Mouse (Mus musculus): ENCODE measurements around the gene Mbtps1.
A peak's percentile ranks its signal among the peaks of the same experiment; 100 is the strongest.

Gene Mbtps1

DNA sequence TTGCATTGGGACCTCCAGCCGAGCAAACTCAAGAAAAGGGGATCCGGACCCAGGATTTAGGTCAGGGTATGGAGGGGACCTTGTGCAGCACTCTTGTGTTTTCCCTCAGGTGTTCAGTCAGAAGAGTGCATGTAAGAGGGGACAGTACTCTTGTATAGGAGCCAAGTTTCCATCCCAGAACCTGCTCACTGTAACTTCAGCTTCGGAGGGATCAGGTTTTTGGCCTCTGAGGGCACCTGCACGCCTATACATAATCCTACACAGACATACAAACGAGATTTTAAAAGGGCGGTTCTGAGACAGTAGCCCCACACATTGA lies 826 bp upstream of the Mbtps1 start:
- no peak for ATAC-seq (ENCODE audit: insufficient number of reproducible peaks, low FRiP score, low TSS enrichment)

DNA sequence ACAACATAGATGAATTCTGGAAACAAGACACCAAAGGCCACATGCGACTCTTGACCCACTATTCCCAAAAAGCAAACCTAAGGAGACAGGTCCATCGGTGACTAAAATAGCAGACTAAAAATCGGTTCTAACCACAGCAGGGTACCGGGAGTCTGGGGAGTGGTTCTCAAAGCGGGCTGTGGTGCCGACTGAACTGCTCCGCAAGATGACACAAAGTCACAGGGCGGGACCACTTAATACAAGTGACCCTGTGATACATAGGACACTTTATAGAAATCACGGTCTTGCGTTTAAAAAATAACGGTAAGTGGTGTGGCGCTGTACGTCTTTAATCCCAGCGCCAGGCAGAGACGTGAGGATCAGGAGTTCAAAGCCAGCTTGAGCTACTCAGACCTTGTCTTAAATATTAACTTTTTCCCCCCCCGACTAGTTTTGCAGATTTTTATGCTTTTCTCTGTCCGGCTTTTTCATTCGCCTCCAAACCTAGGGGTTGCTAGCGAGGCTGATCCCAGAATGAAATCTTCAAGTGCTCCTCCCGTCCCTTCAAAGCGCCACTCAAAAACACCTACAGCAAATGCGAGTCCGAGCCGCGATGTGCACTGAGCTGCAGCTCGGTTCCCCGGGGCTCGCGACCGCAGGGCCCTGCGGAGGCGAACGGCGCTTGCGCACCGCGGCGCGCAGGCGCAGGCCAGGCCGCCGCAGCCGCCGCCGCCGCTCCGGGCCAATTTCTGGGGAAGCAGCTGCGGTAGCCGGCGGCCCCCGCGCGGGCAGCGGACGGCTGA lies 523 bp downstream of the Mbtps1 start:
- peak; percentile 74 for ATAC-seq (ENCODE audit: insufficient number of reproducible peaks, low FRiP score, low TSS enrichment)

DNA sequence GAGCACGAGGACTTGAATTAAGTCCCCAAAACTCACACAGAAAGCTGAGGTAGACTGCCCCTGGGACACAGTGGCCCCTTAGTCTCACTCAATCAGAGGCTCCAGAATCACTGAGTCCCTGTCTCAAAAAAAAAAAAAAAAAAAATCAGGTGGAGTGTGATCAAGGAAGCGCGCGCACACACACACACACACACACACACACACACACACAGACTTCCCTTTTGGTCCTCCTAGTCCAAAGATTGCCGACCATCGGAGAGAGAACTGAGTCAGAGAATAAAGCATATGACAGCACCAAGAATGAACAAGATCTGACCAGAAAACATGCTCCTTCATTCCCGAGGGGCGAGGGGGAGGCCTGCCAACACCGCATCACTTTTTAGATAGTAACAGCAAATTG lies 1.4 kb downstream of the Mbtps1 start:
- ATAC-seq (ENCODE audit: insufficient number of reproducible peaks, low FRiP score, low TSS enrichment): no peak

DNA sequence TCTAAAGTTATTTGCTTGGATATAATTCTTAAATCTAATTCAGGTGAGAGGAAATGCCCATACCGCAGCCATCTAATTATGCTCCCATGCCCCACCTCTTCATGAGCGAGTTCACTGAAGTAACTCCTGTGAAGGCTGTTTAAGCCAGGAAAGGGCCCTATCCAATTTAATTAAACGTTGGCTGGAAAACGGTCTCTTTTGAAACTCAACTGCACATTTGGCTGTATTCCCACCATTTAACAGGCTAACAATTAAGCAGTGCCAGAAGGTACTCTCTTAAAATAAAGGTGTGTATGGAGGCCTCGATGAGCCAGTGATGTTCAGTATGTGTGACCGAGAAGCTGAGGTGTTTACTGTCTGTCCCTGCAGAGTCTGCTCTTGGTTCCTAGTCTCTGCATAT lies 2.7 kb downstream of the Mbtps1 start:
- ATAC-seq (ENCODE audit: insufficient number of reproducible peaks, low FRiP score, low TSS enrichment): no peak

DNA sequence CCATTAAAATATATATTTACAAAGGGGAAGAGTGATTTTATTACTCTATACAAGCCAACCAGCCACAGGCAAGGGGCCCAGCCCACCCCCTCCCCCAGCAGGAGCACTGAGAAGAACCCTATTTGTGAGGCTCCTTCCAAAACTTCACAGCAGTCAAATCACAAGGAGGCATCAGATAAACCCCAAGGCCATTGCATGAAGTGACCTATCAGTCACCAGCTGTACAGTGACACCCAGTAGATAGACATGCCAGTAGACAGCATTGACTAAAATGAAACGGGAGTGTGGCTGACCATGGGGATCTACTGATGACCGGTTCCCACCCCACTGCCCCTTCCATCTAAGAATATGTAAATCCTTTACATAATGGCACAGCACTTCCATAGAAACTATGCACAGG lies 5.6 kb downstream of the Mbtps1 start:
- no peak for ATAC-seq (ENCODE audit: insufficient number of reproducible peaks, low FRiP score, low TSS enrichment)

DNA sequence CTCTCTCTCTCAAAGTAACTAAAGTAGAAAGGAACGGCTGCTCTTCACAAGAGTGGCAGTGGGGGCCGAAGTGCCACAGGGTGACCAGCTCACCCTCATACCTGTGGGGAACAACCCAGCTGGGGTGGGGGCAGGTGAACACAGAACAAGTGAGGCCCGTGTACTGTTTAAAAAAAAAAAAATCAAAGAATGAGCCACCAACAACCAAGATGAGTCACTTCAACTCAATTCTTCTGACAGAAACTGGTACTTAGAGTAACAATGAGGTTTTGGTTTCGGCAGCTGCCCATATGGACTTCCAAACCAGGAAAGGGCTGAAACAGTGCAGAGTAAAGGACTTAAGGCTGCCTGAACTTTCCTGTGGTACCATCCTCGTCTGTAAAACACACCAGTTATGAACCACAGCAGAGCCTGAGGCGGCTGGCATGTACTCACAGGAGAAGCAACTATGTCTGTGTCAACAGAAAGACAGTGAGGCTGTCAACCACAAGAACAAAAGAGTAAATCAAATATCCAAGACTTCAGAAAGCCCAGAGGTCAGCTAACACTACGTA lies 9.9 kb downstream of the Mbtps1 start:
- no peak for ATAC-seq (ENCODE audit: insufficient number of reproducible peaks, low FRiP score, low TSS enrichment)

DNA sequence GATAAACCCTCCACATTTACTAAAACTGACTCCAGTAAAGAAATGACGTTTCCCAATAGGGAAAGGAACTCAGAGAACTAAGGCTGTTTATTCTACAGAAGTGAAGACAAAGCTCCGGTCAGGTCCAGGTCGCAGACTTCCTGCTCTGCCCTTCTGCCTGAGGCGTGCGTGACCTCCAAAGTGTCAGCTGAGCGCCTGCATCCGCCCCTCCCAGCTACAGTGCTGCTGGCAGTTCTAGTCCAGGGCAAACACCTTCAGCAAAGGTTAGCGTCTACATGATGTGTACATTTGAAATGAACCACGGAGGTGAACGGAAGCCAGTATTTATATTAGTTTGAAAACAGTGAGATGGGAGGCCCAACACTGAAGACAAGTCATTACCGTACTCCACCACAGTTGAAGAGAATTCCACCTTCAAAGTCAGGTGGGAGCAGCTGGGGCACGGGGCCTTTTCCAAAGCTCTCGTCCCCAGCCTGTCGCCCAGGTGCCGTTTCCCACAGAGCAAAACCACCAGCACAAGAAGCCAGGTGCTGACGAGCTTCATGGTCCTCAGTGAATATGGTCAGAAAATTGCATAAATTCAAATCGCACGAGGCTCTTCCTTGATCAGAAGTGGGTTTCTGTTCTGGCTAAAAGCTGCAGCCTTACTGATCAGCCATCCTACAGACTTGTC lies 11.4 kb downstream of the Mbtps1 start:
- no peak for ATAC-seq (ENCODE audit: insufficient number of reproducible peaks, low FRiP score, low TSS enrichment)

DNA sequence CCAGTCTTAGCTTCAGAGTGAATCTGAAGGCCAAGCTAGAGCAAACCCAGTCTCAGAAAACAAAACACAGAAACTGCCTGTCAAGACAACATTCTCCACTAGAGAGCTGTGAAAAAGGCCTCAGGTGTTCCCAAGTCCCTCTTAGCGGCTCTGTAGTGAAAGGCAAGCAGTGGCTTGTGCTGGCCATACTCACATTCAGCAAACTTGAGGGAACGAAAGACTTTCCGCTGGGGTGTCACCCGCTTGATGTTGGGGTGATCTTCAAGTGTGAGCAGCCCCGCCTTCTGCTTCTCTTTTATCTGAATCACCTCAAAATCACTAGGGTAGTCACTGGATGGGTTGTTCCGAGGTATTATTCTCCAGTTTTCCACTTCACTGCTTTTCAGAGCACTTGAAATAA lies 12.7 kb downstream of the Mbtps1 start:
- no peak for ATAC-seq (ENCODE audit: insufficient number of reproducible peaks, low FRiP score, low TSS enrichment)

DNA sequence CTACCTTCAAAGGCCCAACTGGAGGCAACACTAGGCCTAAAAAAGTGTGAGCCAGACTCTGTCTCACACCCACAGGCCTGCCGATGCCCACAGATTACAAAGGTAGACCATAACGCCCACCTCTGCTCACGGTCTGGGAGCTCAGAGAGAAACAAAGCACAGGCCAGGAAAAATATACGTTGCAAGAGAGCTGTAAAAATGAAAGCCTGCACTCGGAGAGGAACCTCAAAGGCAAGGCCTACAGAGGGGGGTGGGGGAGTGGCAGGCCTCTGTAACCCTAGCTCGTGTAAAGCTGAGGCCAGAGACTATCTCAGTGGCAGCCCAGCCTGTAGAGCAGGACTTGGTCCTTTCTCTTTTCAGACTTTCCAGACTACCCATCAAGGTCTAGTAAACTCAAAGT lies 13.4 kb downstream of the Mbtps1 start:
- no peak for ATAC-seq (ENCODE audit: insufficient number of reproducible peaks, low FRiP score, low TSS enrichment)

DNA sequence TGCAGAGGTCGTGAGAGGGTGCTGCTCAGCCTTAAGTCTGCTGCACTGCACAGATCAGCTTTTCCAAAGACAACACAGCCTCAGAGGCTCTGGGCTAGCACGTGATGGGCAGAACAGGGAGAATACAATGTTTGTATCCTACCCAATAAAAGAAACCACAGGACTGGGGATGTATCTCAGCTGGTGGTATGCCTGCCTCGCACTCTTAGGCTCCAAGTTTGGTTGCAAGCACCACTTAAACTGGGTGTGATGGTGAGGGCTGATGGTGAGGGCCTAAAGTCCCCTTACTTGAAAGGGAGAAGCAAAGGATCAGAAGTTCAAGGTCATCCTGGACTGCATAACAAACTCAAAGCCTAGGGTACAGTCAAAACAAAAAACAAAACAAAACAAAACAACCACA lies 13.9 kb downstream of the Mbtps1 start:
- no peak for ATAC-seq (ENCODE audit: insufficient number of reproducible peaks, low FRiP score, low TSS enrichment)

DNA sequence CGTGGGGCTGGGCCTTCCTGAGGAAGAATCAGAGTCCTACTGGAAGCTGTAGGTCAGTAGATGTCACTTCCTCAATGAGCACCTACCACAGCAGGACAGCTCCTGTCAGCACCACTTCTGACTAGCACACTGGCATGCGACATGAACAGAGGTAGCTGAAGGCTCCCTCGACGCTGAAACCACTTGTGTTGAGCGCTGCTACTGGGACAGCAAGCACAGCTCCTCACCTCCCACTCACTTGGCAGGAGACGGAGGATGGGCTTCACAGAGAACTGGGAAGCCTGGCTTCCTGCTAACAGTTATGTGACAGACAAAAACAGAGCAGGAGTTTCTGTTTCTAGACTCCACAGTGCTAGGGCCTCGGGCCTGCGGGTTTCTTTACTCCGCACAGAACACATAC lies 26.6 kb downstream of the Mbtps1 start:
- no peak for ATAC-seq (ENCODE audit: insufficient number of reproducible peaks, low FRiP score, low TSS enrichment)

DNA sequence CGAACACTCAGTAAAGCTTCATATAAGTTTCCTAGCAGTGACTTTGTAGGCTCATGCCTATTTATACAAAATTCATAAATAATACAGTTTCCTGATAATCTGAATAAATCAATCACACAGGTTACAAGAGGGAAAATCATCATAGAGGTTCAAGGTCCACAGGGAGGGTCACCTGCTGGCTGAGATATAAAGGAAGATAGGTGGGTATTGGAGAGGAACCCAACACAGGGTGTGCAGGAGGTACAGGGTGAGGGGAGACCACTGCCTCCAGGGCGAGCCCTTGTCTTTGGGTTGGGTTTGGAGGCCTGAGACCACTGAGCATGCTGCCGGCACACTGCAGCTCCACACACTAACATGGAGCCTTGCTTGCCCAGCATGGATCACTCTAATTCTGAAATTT lies 27.1 kb downstream of the Mbtps1 start:
- ATAC-seq (ENCODE audit: insufficient number of reproducible peaks, low FRiP score, low TSS enrichment): no peak

DNA sequence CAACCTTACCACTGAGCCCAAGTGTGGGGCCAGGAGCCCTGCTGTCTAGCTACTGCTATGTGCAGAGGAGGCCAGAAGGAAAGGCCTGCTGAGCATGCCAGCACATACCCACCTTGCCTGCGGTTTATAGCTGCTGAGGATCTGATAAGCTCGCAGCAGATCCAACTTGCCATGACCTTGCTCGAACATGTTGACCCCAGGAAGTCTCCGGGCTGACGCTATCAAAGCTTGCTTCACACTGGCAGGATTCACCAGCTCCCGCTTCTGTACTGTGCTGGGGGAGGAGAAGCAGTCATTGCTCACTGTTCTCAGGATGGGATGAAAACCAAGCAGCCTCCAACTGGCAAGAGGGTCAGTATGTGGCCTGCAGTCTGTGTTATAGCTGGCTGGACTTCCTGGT lies 27.6 kb downstream of the Mbtps1 start:
- no peak for ATAC-seq (ENCODE audit: insufficient number of reproducible peaks, low FRiP score, low TSS enrichment)

DNA sequence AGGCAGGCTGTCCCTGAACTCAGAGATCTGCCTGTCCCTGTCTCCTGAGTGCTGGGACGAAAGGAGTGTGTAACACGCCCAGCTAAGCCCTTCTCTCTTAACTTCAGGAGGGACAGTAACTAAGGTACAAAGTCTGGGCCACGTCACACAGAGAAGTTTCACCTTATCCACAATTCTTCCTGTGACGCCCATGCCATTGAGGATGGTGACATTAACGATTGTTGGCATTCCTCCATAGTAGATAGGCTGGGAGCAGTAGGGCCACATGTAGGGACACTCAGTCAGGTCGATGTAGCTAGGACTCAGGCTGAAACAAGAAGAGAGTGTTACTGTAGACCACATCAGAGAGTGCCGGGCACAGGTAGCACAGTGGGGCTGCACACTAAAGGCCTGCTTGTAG lies 29.8 kb downstream of the Mbtps1 start:
- no peak for ATAC-seq (ENCODE audit: insufficient number of reproducible peaks, low FRiP score, low TSS enrichment)

DNA sequence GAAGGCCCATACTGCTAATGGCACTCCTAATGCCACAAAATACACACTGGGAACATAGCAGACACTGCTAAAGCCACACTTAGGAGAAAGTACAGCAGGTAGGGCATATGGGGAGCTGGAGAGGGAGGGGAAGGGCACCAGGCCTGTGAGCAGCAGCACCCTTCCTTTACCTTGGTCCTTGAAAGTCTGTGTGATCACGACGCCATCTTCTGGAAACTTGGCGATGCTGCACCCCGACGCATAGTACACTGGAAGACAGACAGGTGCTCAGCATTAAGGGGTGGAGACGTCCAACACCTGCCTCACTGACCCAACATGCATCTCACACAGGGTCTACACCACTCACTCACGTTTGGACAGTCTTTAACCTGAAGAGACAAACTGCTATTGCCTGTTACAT lies 38.4 kb downstream of the Mbtps1 start:
- no peak for ATAC-seq (ENCODE audit: insufficient number of reproducible peaks, low FRiP score, low TSS enrichment)

DNA sequence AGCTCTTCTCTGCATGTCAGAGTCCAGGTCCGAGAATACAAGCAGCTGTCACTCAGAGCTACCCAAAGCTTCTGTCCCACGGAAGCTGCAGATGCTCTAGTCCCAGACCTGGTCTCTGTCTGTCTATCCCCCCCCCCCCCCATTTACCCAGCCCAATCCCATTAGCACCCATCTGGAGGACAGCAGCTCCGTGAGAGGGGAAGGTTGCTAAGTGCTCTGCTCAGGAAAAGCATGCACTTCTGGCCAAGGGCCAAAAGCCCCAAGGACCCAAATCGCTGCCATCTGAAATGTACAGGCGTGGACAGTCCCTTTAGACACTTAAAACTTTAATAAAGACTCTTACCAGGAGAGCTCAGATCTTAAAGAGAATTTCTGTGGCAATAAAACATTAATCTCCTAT lies 41.9 kb downstream of the Mbtps1 start:
- no peak for ATAC-seq (ENCODE audit: insufficient number of reproducible peaks, low FRiP score, low TSS enrichment)

DNA sequence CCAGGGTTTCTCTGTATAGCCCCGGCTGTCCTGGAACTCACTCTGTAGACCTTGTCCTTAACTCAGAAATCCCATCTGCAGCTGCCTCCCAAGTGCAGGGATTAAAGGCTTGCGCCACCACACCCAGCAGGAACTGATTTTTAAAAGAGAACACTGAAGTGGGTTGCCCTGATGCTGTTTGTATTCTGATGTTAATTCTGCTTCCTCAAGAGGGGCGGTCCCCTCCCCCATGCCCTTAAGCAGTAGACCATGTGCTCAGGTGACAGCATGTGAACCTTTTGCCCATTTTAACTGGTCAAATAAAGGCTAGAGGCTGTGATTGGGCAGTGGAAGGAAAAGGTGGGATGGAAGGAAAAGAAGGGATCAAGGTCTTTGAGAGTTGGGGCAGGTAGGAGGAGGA lies 42.8 kb downstream of the Mbtps1 start:
- no peak for ATAC-seq (ENCODE audit: insufficient number of reproducible peaks, low FRiP score, low TSS enrichment)

DNA sequence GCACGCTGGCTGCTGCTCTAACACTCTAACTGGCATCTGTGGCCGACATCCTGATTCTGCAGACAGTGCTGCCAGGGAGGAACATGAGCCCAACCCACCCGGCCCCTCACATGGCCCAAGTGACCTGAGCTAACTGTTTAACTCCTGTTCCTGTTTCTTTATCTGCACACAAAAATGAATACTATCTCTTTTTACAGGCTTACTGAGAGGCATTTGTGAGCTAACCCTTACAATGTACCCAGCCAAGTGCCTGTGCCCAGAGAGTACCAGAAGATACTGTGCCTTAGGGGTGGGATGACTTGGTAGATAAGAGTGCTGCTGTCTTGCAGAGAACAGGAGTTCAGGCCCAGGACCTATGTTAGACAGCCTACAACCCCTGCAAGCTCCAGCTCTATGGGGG lies 43.6 kb downstream of the Mbtps1 start:
- no peak for ATAC-seq (ENCODE audit: insufficient number of reproducible peaks, low FRiP score, low TSS enrichment)

DNA sequence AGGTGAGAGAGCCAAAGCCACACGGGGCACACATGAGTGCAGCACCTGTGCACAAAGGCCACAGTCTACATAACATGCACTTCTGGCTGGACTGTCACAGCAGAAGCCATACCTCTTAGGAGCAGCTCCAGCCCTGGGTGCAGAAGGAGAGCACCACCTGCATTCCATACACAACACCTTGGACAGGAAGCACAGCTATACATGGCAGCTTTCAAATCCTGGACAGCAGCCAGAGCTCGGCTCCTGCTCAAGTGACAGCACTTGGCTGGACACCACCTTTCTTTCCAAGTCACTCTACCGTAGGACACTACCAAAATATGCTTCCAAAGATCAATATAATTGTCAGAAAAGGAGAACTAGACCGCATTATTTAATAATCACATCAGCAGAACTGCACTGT lies 45.1 kb downstream of the Mbtps1 start:
- peak; percentile 53; the same call in 1 of the 2 replicates for ATAC-seq (ENCODE audit: insufficient number of reproducible peaks, low FRiP score, low TSS enrichment)

DNA sequence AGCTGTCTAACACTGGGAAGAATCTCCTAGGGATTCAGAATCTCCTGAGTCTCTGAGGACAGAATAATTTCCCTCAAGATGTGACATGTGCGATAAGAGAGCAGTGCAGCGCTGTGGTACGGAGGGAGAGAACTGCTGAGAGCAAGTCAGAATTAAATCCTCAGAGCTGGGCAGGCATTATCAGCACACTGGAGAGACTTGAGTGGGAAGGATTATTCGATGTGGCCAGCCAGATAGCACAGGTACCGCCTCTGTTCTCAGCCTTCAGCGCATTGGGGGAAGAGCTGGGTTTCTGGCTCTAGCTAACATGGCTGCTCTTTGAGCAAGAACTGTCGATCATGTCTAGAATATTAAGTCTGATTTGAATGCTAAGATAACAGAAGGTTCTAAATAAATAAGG lies 46.8 kb downstream of the Mbtps1 start:
- ATAC-seq (ENCODE audit: insufficient number of reproducible peaks, low FRiP score, low TSS enrichment): no peak

DNA sequence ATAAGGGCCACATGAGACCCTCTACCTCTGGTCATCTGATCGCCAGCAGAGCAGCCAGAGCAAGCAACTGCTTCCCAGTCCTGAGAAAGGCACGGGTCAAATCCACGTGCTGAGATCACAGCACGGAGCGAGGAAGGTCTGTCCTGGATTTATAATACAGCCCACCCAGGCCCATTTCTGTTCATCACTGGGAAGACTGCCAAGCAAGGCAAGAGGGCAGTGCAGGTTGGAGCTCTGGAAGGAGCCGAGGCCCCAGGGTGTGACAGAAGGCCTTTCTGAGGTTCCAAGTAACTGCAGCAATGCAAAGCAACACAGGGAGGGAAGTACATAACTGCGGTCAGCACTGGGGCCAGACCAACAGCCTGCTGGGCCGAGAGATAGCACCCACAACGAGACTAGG lies 48.1 kb downstream of the Mbtps1 start:
- no peak for ATAC-seq (ENCODE audit: insufficient number of reproducible peaks, low FRiP score, low TSS enrichment)

DNA sequence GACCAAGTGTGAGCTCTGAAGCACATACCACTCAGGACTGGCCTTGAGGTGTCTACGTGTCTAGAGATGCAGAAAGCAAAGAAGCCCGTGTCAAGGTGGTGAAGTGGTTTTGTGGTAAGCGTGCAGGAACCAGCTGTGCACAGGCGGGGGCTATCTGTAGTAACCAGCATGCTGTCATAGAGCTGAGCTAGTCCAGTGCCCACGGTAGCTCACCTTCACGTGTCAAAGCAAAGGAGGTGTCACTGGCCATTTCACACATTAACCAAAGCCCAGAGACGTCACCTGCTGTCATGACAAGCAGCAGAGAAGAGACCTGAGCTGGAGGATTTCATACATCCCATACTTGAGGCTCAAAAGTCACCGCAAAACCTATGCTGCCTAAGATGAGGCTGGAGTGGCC lies 52.4 kb downstream of the Mbtps1 start:
- no peak for ATAC-seq (ENCODE audit: insufficient number of reproducible peaks, low FRiP score, low TSS enrichment)
